Mouse (Mus musculus) embryonic facial prominence, embryonic 11.5 days (tissue): ENCODE measurements around the gene L3mbtl2. TPM values are rescaled to one million over a fixed set of nuclear protein-coding genes. Genes with fewer than 3 reads are reported as not detected.
"Not testable (repeated sequence)": the region's sequence is repeated elsewhere in the genome, so short reads cannot be mapped to it uniquely, and the experiment has no call there.

ENCODE experiments used
- ATAC-seq: fragments of 200-750 bp; cut with Nextera tagmentation; replicated peaks from 2 replicates; pipeline ENCODE4 v1.8.0; 2017; ENCODE audit warnings: low read depth; ENCODE audit not compliant: insufficient number of reproducible peaks, low FRiP score, low TSS enrichment
- DNase-seq: peaks from one replicate; pipeline ENCODE4 v3.0.0-alpha.2; 2015; ENCODE audit warnings: low spot score
- H3K27ac ChIP-seq: fragments of 300-500 bp; sonication (generic); replicated peaks from 2 replicates; pipeline ENCODE4 v1.5.1; 2014; ENCODE audit warnings: mild to moderate bottlenecking, low read depth, low read length, control low read depth
- H3K27me3 ChIP-seq: fragments of 300-500 bp; sonication (generic); 2 replicates; pipeline ENCODE4 v1.6.1; 2014; ENCODE audit warnings: mild to moderate bottlenecking, low read length, moderate library complexity, mixed read lengths; ENCODE audit not compliant: control insufficient read depth, insufficient read depth
- H3K36me3 ChIP-seq: fragments of 300-500 bp; sonication (generic); replicated peaks from 2 replicates; pipeline ENCODE4 v1.6.1; 2014; ENCODE audit warnings: low read depth, mild to moderate bottlenecking, low read length, moderate library complexity, mixed read lengths; ENCODE audit not compliant: control insufficient read depth, insufficient read depth
- H3K4me1 ChIP-seq: fragments of 300-500 bp; sonication (generic); 2 replicates; pipeline ENCODE4 v1.6.1; 2014; ENCODE audit warnings: low read length, mixed read lengths; ENCODE audit not compliant: control insufficient read depth, insufficient read depth
- H3K4me2 ChIP-seq: fragments of 300-500 bp; sonication (generic); 2 replicates; pipeline ENCODE4 v1.6.1; 2014; ENCODE audit warnings: low read depth, mild to moderate bottlenecking, control low read depth, low read length, moderate library complexity
- H3K4me3 ChIP-seq: fragments of 300-500 bp; sonication (generic); 2 replicates; pipeline ENCODE4 v1.5.1; 2014; ENCODE audit warnings: low read depth, low read length, control low read depth
- H3K9ac ChIP-seq: fragments of 300-500 bp; sonication (generic); replicated peaks from 2 replicates; pipeline ENCODE4 v1.6.1; 2014; ENCODE audit warnings: mild to moderate bottlenecking, control low read depth, low read length
- H3K9me3 ChIP-seq: fragments of 300-500 bp; sonication (generic); replicated peaks from 2 replicates; pipeline ENCODE4 v1.6.1; 2016; ENCODE audit warnings: mild to moderate bottlenecking, low read length, inconsistent platforms, mixed read lengths; ENCODE audit not compliant: control insufficient read depth
- WGBS: fragments of 180-500 bp; shearing (Covaris S2); extraction: QIAGEN DNeasy Blood & Tissue Kit; methylation state at CpG from one replicate; pipeline ENCODE4 v1.1.7; 2014; 5-methylcytosine and 5-hydroxymethylcytosine counted together
- polyA plus RNA-seq: library from polyadenylated mRNA; unstranded; fragments of >200 nt; fragmentation: Nextera tagmentation; extraction: Ambion mirVana; gene quantifications from 2 replicates; pipeline ENCODE4 v1.2.1, GENCODE M21; 2014

L3mbtl2 gene
- polyA plus RNA-seq, 1 experiment from 2014 or later: 21.3 TPM

GRCm38 (mm10) chr15:81698532-81698931 lies 34.8 kb downstream of the L3mbtl2 start:
- ATAC-seq: no peak
- no peak overlapping the region for H3K4me3 ChIP-seq
- H3K4me2 ChIP-seq: no peak overlapping the region
- H3K27ac ChIP-seq: no peak overlapping the region
- 78% methylated on average over 2 of the region's 2 CpGs for WGBS
- peaks cover 16% of the 10 kb centered on the region for H3K27me3 ChIP-seq
- no peak overlapping the region for H3K9ac ChIP-seq
- H3K4me1 ChIP-seq: peaks cover 3% of the 10 kb centered on the region
- no peak for DNase-seq
- H3K36me3 ChIP-seq: no peaks in the 10 kb centered on the region; the same call in 1 of the 2 replicates
- H3K9me3 ChIP-seq: no peaks in the 10 kb centered on the region

- peaks cover 1% of the 10 kb centered on the region; the same call in 1 of the 2 replicates for H3K27me3 ChIP-seq
- ATAC-seq (no peak), DNase-seq (no peak)
- H3K4me3 ChIP-seq: no peak overlapping the region
- H3K36me3 ChIP-seq: peaks cover 8% of the 10 kb centered on the region
- H3K9ac ChIP-seq: no peak overlapping the region
- no peaks in the 10 kb centered on the region for H3K4me1 ChIP-seq
- no peak overlapping the region for H3K27ac ChIP-seq
- 67% methylated on average over 2 of the region's 2 CpGs for WGBS
- no peaks in the 10 kb centered on the region for H3K9me3 ChIP-seq
- H3K4me2 ChIP-seq: no peak overlapping the region
These were observed 36.5 kb downstream of the L3mbtl2 start for GRCm38 (mm10) chr15:81700161-81700560.

DNA sequence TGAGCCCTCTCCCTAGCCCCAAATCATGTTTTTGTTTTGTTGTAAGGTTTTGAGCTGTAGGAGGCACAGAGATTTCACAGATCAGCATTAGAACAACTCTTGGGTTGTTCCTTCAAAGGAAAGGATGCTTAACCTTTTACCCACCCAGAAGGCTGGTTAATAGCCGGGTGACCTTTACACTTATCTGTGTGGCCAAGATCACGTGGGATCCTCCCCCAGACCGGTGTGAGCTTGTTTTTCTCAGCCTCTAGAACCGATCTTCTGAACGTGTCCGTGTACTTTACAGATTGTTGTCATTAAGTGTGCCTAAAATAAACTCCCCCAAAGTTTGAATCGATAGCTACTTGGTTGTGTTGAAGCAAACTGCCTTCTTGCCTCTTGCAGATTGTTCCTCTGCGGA lies 36.9 kb downstream of the L3mbtl2 start:
- 79% methylated on average over 8 of the region's 8 CpGs for WGBS
- H3K27ac ChIP-seq: no peak overlapping the region
- no peak overlapping the region for H3K4me3 ChIP-seq
- H3K9me3 ChIP-seq: no peaks in the 10 kb centered on the region
- H3K9ac ChIP-seq: no peak overlapping the region
- no peak for ATAC-seq
- no peaks in the 10 kb centered on the region; the same call in 1 of the 2 replicates for H3K27me3 ChIP-seq
- no peak overlapping the region for H3K4me2 ChIP-seq
- no peaks in the 10 kb centered on the region for H3K4me1 ChIP-seq
- DNase-seq: no peak
- peaks cover 11% of the 10 kb centered on the region for H3K36me3 ChIP-seq

DNA sequence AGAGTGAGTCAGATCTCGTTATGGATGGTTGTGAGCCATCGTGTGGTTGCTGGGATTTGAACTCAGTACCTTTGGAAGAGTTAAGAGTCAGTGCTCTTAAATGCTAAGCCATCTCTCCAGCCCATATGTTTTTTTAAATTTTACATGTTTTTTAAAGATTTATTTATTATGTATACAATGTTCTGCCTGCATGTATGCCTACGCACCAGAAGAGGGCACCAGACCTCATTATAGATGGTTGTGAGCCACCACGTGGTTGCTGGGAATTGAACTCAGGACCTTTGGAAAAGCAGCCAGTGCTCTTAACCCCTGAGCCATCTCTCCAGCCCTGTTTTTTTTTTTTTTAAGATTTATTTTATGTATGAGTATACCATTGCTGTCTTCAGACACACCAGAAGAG lies 37.7 kb downstream of the L3mbtl2 start:
- H3K36me3 ChIP-seq: peaks cover 17% of the 10 kb centered on the region
- not testable (repeated sequence) for H3K9me3 ChIP-seq, ATAC-seq, H3K4me1 ChIP-seq, DNase-seq, H3K4me2 ChIP-seq, H3K4me3 ChIP-seq, H3K9ac ChIP-seq, H3K27ac ChIP-seq, H3K27me3 ChIP-seq
- WGBS: 80% methylated on average over 4 of the region's 4 CpGs

DNA sequence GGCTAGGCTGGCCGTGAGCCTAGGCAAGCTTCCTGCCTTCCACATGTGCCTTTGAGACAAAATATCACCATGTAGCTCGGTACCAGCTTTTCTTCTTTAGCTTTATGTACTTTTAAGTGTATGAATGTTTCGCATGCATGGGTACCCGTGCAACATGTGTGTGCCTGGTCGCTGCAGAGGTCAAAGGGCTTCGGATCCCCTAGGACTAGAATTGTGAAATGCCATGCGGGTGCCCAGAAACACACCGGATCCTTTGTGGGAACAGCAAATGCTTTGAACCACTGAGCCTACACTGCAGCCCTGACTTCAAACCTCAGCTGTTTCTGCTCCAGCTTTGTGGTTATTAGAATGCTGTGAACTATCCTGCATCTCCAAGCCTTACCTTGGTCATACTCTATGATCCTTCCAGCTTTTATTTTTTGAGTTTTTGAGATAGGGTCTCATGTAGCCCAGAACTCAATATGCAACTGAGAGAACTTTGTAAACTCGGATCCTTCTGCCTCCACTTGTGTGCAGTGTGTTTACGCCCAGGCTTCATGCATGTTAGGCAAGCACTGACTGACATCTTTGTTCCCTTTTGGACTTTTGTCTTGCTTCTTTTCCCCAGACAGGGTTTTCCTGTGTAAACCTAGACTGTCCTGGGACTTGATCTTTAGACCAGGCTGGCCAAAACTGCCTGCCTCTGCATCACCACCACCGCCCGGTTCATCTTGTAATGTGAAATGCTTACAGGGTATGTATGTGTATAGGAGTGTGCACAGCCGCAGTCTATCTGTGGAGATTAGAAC lies 38.8 kb downstream of the L3mbtl2 start:
- Histone ChIP-seq H3K27me3 (no peaks in the 10 kb centered on the region), H3K9ac (no peak overlapping the region), H3K36me3 (peaks cover 18% of the 10 kb centered on the region), H3K27ac (no peak overlapping the region), H3K4me1 (no peaks in the 10 kb centered on the region), H3K9me3 (no peaks in the 10 kb centered on the region), H3K4me2 (no peak overlapping the region), H3K4me3 (no peak overlapping the region)
- ATAC-seq (no peak), DNase-seq (no peak)
- WGBS: 87% methylated on average over 13 of the region's 13 CpGs

- no peak overlapping the region for H3K4me3 ChIP-seq
- no peaks in the 10 kb centered on the region for H3K27me3 ChIP-seq
- H3K27ac ChIP-seq: no peak overlapping the region
- no peak overlapping the region for H3K4me2 ChIP-seq
- H3K9me3 ChIP-seq: no peaks in the 10 kb centered on the region
- WGBS: 82% methylated on average over 3 of the region's 3 CpGs
- DNase-seq (no peak), ATAC-seq (no peak)
- H3K4me1 ChIP-seq: no peaks in the 10 kb centered on the region
- H3K9ac ChIP-seq: no peak overlapping the region
- H3K36me3 ChIP-seq: peaks cover 18% of the 10 kb centered on the region
These were observed 39.4 kb downstream of the L3mbtl2 start for GRCm38 (mm10) chr15:81703094-81703489.

DNA sequence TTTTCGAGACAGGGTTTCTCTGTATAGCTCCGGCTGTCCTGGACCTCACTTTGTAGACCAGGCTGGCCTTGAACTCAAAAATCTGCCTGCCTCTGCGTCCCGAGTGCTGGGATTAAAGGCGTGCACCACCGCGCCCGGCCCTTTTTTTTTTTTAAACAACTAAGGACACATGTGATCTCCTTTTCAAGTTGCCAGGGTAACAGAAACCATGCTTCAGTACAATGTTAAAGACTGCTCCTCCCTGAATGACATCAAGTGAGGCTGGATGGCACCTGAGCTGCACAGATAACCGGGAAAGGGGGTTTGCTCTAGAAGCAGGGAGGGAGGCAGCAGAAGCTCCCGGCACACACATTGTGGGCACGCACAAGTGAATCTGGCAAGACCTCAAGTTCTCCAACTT lies 45.3 kb downstream of the L3mbtl2 start:
- no peak overlapping the region for H3K4me2 ChIP-seq
- no peak overlapping the region for H3K27ac ChIP-seq
- DNase-seq (no peak), ATAC-seq (no peak)
- no peaks in the 10 kb centered on the region for H3K27me3 ChIP-seq
- no peaks in the 10 kb centered on the region for H3K9me3 ChIP-seq
- H3K9ac ChIP-seq: no peak overlapping the region
- H3K4me1 ChIP-seq: no peaks in the 10 kb centered on the region
- 91% methylated on average over 11 of the region's 11 CpGs for WGBS
- H3K36me3 ChIP-seq: peaks cover 40% of the 10 kb centered on the region
- no peak overlapping the region for H3K4me3 ChIP-seq

DNA sequence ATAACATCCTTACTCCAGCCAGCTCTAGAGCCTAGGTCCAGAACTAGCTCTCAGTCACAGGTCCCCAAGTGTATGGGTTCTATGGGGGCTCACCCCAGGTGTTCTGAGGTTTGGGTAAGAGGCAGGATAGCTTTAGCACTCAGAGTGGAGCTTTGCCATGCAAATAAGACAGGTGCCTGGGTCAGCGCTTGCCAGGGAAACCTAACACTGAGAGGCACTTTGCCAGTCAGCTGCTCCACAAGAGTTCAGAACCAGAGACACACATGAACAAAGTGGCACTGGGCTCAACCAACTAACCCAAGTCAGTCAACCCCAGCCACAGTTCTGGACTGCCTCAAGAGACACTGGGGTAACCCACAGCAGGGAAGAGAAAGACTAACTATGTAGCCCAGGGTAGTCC lies 46.0 kb downstream of the L3mbtl2 start:
- Histone ChIP-seq H3K9me3 (no peaks in the 10 kb centered on the region), H3K27me3 (no peaks in the 10 kb centered on the region), H3K4me3 (no peak overlapping the region), H3K4me2 (no peak overlapping the region), H3K9ac (no peak overlapping the region), H3K36me3 (peaks cover 38% of the 10 kb centered on the region), H3K27ac (no peak overlapping the region), H3K4me1 (no peaks in the 10 kb centered on the region)
- 96% methylated on average over 1 of the region's 1 CpGs for WGBS
- ATAC-seq (no peak), DNase-seq (no peak)
